Mouse (Mus musculus): Measurements from ENCODE around the gene Pla2g6. TPM values are rescaled to one million over a fixed set of nuclear protein-coding genes. Genes with fewer than 3 reads are reported as not detected.

Pla2g6 gene
- polyA plus RNA-seq, 1 experiment from 2014 or later = 20.4 TPM

- H3K9ac ChIP-seq (ENCODE audit: low read depth, low read length) = no peak overlapping the region
- H3K9me3 ChIP-seq (ENCODE audit: control insufficient read depth, low read length) = no peaks in the 10 kb centered on the region
- no peak overlapping the region for H3K4me3 ChIP-seq (ENCODE audit: low read depth, low read length)
- no peak overlapping the region for H3K27ac ChIP-seq (ENCODE audit: low read depth, low read length)
- H3K4me2 ChIP-seq (replicated peaks; ENCODE audit: low read depth, low read length) = no peak overlapping the region
- DNase-seq (ENCODE audit: low spot score) (no peak), ATAC-seq (ENCODE audit: low FRiP score) (no peak)
- H3K36me3 ChIP-seq (ENCODE audit: control insufficient read depth, insufficient read depth, low read length) = no peaks in the 10 kb centered on the region
- no peaks in the 10 kb centered on the region for H3K4me1 ChIP-seq (replicated peaks; ENCODE audit: control insufficient read depth, insufficient read depth, low read length)
- 84% methylated on average over 6 of the region's 6 CpGs for WGBS
- no peaks in the 10 kb centered on the region for H3K27me3 ChIP-seq (ENCODE audit: control insufficient read depth, insufficient read depth, low read length)
Observed at GRCm38 (mm10) chr15:79298553-79298952, 29.6 kb downstream of the Pla2g6 start.

- ATAC-seq (ENCODE audit: low FRiP score) = no peak
- no peak for DNase-seq (ENCODE audit: low spot score)
- H3K4me1 ChIP-seq (replicated peaks; ENCODE audit: control insufficient read depth, insufficient read depth, low read length) = no peaks in the 10 kb centered on the region
- no peak overlapping the region for H3K4me3 ChIP-seq (ENCODE audit: low read depth, low read length)
- H3K27ac ChIP-seq (ENCODE audit: low read depth, low read length) = no peak overlapping the region
- 92% methylated on average over 9 of the region's 9 CpGs for WGBS
- H3K4me2 ChIP-seq (replicated peaks; ENCODE audit: low read depth, low read length) = no peak overlapping the region
- H3K9ac ChIP-seq (ENCODE audit: low read depth, low read length) = no peak overlapping the region
- no peaks in the 10 kb centered on the region for H3K36me3 ChIP-seq (ENCODE audit: control insufficient read depth, insufficient read depth, low read length)
- H3K9me3 ChIP-seq (ENCODE audit: control insufficient read depth, low read length) = no peaks in the 10 kb centered on the region
- H3K27me3 ChIP-seq (ENCODE audit: control insufficient read depth, insufficient read depth, low read length) = no peaks in the 10 kb centered on the region
Observed at GRCm38 (mm10) chr15:79292779-79293178, 35.4 kb downstream of the Pla2g6 start.

GRCm38 (mm10) chr15:79290340-79290739 lies 37.9 kb downstream of the Pla2g6 start:
- H3K4me2 ChIP-seq (replicated peaks; ENCODE audit: low read depth, low read length) = no peak overlapping the region
- 78% methylated on average over 3 of the region's 3 CpGs for WGBS
- no peak overlapping the region for H3K27ac ChIP-seq (ENCODE audit: low read depth, low read length)
- DNase-seq (ENCODE audit: low spot score) (no peak), ATAC-seq (ENCODE audit: low FRiP score) (no peak)
- no peaks in the 10 kb centered on the region for H3K9me3 ChIP-seq (ENCODE audit: control insufficient read depth, low read length)
- H3K9ac ChIP-seq (ENCODE audit: low read depth, low read length) = no peak overlapping the region
- no peaks in the 10 kb centered on the region for H3K4me1 ChIP-seq (replicated peaks; ENCODE audit: control insufficient read depth, insufficient read depth, low read length)
- no peak overlapping the region for H3K4me3 ChIP-seq (ENCODE audit: low read depth, low read length)
- H3K27me3 ChIP-seq (ENCODE audit: control insufficient read depth, insufficient read depth, low read length) = no peaks in the 10 kb centered on the region
- H3K36me3 ChIP-seq (ENCODE audit: control insufficient read depth, insufficient read depth, low read length) = no peaks in the 10 kb centered on the region

GRCm38 (mm10) chr15:79289441-79289840 lies 38.7 kb downstream of the Pla2g6 start:
- DNase-seq (ENCODE audit: low spot score) (no peak), ATAC-seq (ENCODE audit: low FRiP score) (no peak)
- Histone ChIP-seq H3K27ac (ENCODE audit: low read depth, low read length) (no peak overlapping the region), H3K4me2 (replicated peaks; ENCODE audit: low read depth, low read length) (no peak overlapping the region), H3K9ac (ENCODE audit: low read depth, low read length) (no peak overlapping the region), H3K4me3 (ENCODE audit: low read depth, low read length) (no peak overlapping the region), H3K9me3 (ENCODE audit: control insufficient read depth, low read length) (no peaks in the 10 kb centered on the region), H3K4me1 (replicated peaks; ENCODE audit: control insufficient read depth, insufficient read depth, low read length) (no peaks in the 10 kb centered on the region), H3K27me3 (ENCODE audit: control insufficient read depth, insufficient read depth, low read length) (no peaks in the 10 kb centered on the region), H3K36me3 (ENCODE audit: control insufficient read depth, insufficient read depth, low read length) (no peaks in the 10 kb centered on the region)
- WGBS = 91% methylated on average over 12 of the region's 12 CpGs

- no peak for ATAC-seq (ENCODE audit: low FRiP score)
- Histone ChIP-seq H3K4me3 (ENCODE audit: low read depth, low read length) (no peak overlapping the region), H3K4me1 (replicated peaks; ENCODE audit: control insufficient read depth, insufficient read depth, low read length) (no peaks in the 10 kb centered on the region), H3K9me3 (ENCODE audit: control insufficient read depth, low read length) (no peaks in the 10 kb centered on the region), H3K4me2 (replicated peaks; ENCODE audit: low read depth, low read length) (no peak overlapping the region), H3K27me3 (ENCODE audit: control insufficient read depth, insufficient read depth, low read length) (no peaks in the 10 kb centered on the region), H3K36me3 (ENCODE audit: control insufficient read depth, insufficient read depth, low read length) (no peaks in the 10 kb centered on the region), H3K9ac (ENCODE audit: low read depth, low read length) (no peak overlapping the region), H3K27ac (ENCODE audit: low read depth, low read length) (no peak overlapping the region)
- 91% methylated on average over 3 of the region's 3 CpGs for WGBS
- no peak for DNase-seq (ENCODE audit: low spot score)
Observed at GRCm38 (mm10) chr15:79288387-79288786, 39.8 kb downstream of the Pla2g6 start.

- WGBS = 90% methylated on average over 7 of the region's 7 CpGs
- H3K9ac ChIP-seq (ENCODE audit: low read depth, low read length) = no peak overlapping the region
- no peak overlapping the region for H3K4me2 ChIP-seq (replicated peaks; ENCODE audit: low read depth, low read length)
- no peaks in the 10 kb centered on the region for H3K9me3 ChIP-seq (ENCODE audit: control insufficient read depth, low read length)
- no peaks in the 10 kb centered on the region for H3K36me3 ChIP-seq (ENCODE audit: control insufficient read depth, insufficient read depth, low read length)
- DNase-seq (ENCODE audit: low spot score) = no peak
- H3K4me1 ChIP-seq (replicated peaks; ENCODE audit: control insufficient read depth, insufficient read depth, low read length) = no peaks in the 10 kb centered on the region
- H3K27ac ChIP-seq (ENCODE audit: low read depth, low read length) = no peak overlapping the region
- ATAC-seq (ENCODE audit: low FRiP score) = no peak
- no peaks in the 10 kb centered on the region for H3K27me3 ChIP-seq (ENCODE audit: control insufficient read depth, insufficient read depth, low read length)
- no peak overlapping the region for H3K4me3 ChIP-seq (ENCODE audit: low read depth, low read length)
Observed at GRCm38 (mm10) chr15:79287091-79287490, 41.1 kb downstream of the Pla2g6 start.

- 91% methylated on average over 7 of the region's 7 CpGs for WGBS
- Histone ChIP-seq H3K36me3 (ENCODE audit: control insufficient read depth, insufficient read depth, low read length) (no peaks in the 10 kb centered on the region), H3K9ac (ENCODE audit: low read depth, low read length) (no peak overlapping the region), H3K4me2 (replicated peaks; ENCODE audit: low read depth, low read length) (no peak overlapping the region), H3K27me3 (ENCODE audit: control insufficient read depth, insufficient read depth, low read length) (no peaks in the 10 kb centered on the region), H3K27ac (ENCODE audit: low read depth, low read length) (no peak overlapping the region), H3K4me3 (ENCODE audit: low read depth, low read length) (no peak overlapping the region), H3K4me1 (replicated peaks; ENCODE audit: control insufficient read depth, insufficient read depth, low read length) (no peaks in the 10 kb centered on the region), H3K9me3 (ENCODE audit: control insufficient read depth, low read length) (no peaks in the 10 kb centered on the region)
- ATAC-seq (ENCODE audit: low FRiP score) (no peak), DNase-seq (ENCODE audit: low spot score) (no peak)
Observed at GRCm38 (mm10) chr15:79286141-79286540, 42.0 kb downstream of the Pla2g6 start.

GRCm38 (mm10) chr15:79285399-79285798 lies 42.8 kb downstream of the Pla2g6 start, which contains the start of gene Baiap2l2:
Baiap2l2 (minus strand) TSS chr15:79285537.
- Histone ChIP-seq H3K9ac (ENCODE audit: low read depth, low read length) (no peak within 1 kb of the TSS), H3K4me1 (replicated peaks; ENCODE audit: control insufficient read depth, insufficient read depth, low read length) (no peaks in the 10 kb centered on the region), H3K27ac (ENCODE audit: low read depth, low read length) (no peak within 1 kb of the TSS), H3K27me3 (ENCODE audit: control insufficient read depth, insufficient read depth, low read length) (no peaks in the 10 kb centered on the region), H3K9me3 (ENCODE audit: control insufficient read depth, low read length) (no peaks in the 10 kb centered on the region), H3K4me3 (ENCODE audit: low read depth, low read length) (no peak within 1 kb of the TSS), H3K4me2 (replicated peaks; ENCODE audit: low read depth, low read length) (no peak within 1 kb of the TSS), H3K36me3 (ENCODE audit: control insufficient read depth, insufficient read depth, low read length) (no peaks in the 10 kb centered on the region)
- ATAC-seq (ENCODE audit: low FRiP score) = no peak
- DNase-seq (ENCODE audit: low spot score) = no peak
- 66% methylated on average over 10 of the region's 10 CpGs for WGBS

- Histone ChIP-seq H3K4me2 (replicated peaks; ENCODE audit: low read depth, low read length) (no peak overlapping the region), H3K9ac (ENCODE audit: low read depth, low read length) (no peak overlapping the region), H3K4me3 (ENCODE audit: low read depth, low read length) (no peak overlapping the region), H3K4me1 (replicated peaks; ENCODE audit: control insufficient read depth, insufficient read depth, low read length) (no peaks in the 10 kb centered on the region), H3K9me3 (ENCODE audit: control insufficient read depth, low read length) (no peaks in the 10 kb centered on the region), H3K27me3 (ENCODE audit: control insufficient read depth, insufficient read depth, low read length) (no peaks in the 10 kb centered on the region), H3K36me3 (ENCODE audit: control insufficient read depth, insufficient read depth, low read length) (no peaks in the 10 kb centered on the region), H3K27ac (ENCODE audit: low read depth, low read length) (no peak overlapping the region)
- DNase-seq (ENCODE audit: low spot score) (no peak), ATAC-seq (ENCODE audit: low FRiP score) (no peak)
- WGBS = 84% methylated on average over 4 of the region's 4 CpGs
Observed at GRCm38 (mm10) chr15:79283371-79283770, 44.8 kb downstream of the Pla2g6 start.

All from hindbrain, embryonic 11.5 days (tissue).